Mouse (Mus musculus): ENCODE results near the gene Vgll4. TPM values are rescaled to one million over a fixed set of nuclear protein-coding genes. Genes with fewer than 3 reads are reported as not detected.

Vgll4 gene
- polyA plus RNA-seq, 1 experiment from 2014 or later: 152 TPM

DNA sequence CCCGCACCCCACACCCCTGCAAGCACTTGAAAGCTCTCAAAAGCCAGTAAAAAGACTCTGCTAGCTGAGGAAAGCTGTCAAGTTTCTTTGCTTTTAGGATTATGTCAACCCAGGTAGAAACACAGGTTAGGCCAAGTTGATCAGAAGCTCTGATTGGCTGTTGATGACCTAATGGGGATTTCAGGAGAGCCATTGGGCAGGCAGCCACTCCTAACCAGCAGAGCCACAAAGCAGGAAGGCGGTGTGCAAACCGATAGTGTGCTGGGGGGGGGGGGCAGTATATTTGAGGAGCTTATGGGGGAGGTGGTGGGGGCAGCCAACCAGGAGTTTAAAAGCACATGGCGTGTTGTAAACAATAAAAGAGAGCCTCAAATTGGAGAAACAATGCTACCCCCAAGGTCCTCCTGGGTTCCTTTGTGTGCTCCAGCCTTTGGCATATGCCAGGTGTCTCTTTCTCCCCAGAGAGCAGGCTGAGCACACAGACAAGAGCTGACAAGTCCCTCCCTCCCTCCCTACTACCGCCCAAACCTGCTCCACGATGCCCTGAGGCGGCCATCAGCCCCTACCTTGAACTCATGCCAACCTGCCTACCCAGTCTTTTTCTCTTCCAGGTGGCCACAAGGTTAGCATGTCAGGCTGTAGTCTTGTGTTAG is 18.3 kb upstream of the Vgll4 start:
- H3K9me3 ChIP-seq (ENCODE audit: control insufficient read depth, low read length): no peaks in the 10 kb centered on the region
- H3K4me1 ChIP-seq (replicated peaks; ENCODE audit: control insufficient read depth, insufficient read depth, low read length): peaks cover 8% of the 10 kb centered on the region; the same call in 1 of the 2 replicates
- H3K27me3 ChIP-seq (ENCODE audit: control insufficient read depth, insufficient read depth, low read depth, low read length): no peaks in the 10 kb centered on the region
- 50% methylated on average over 7 of the region's 7 CpGs for WGBS
- H3K4me2 ChIP-seq (ENCODE audit: low read depth, low read length): peak overlapping the region; percentile 9; the same call in 1 of the 2 replicates
- no peaks in the 10 kb centered on the region for H3K36me3 ChIP-seq (ENCODE audit: control insufficient read depth, insufficient read depth, low read length)
- no peak overlapping the region for H3K9ac ChIP-seq (ENCODE audit: low read length)
- H3K4me3 ChIP-seq (ENCODE audit: low read length): no peak overlapping the region
- ATAC-seq (ENCODE audit: low read depth): peak; percentile 87
- peak overlapping the region; percentile 94 for H3K27ac ChIP-seq (ENCODE audit: low read length)

DNA sequence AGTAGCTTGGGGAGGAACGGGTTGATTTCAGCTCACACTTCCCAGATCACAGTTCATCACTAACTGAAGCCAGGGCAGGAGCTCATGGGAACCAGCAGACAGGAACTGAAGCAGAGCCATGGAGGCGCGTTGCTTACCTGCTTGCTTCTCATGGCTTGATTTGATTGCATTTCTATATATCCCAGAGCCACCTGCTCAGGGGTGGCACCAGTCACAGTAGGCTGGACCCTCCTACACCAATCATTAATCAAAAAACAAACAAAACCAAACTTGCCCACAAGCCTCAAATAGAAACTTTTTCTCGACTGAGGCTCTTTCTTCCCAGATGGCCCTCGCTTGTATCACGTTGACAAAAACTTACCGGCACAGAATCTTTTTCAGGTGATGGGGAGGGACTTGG is 12.9 kb upstream of the Vgll4 start:
- Histone ChIP-seq H3K4me1 (replicated peaks; ENCODE audit: control insufficient read depth, insufficient read depth, low read length) (0 out of 2 replicates have a peak, but pooled peaks cover 3% of the 10 kb centered on the region), H3K9ac (ENCODE audit: low read length) (no peak overlapping the region), H3K4me2 (ENCODE audit: low read depth, low read length) (no peak overlapping the region), H3K36me3 (ENCODE audit: control insufficient read depth, insufficient read depth, low read length) (no peaks in the 10 kb centered on the region), H3K27me3 (ENCODE audit: control insufficient read depth, insufficient read depth, low read depth, low read length) (no peaks in the 10 kb centered on the region), H3K9me3 (ENCODE audit: control insufficient read depth, low read length) (no peaks in the 10 kb centered on the region), H3K4me3 (ENCODE audit: low read length) (no peak overlapping the region), H3K27ac (ENCODE audit: low read length) (no peak overlapping the region)
- WGBS: 49% methylated on average over 7 of the region's 7 CpGs
- ATAC-seq (ENCODE audit: low read depth): no peak

GRCm38 (mm10) chr6:114979715-114980114 is 9.9 kb upstream of the Vgll4 start:
- Histone ChIP-seq H3K4me1 (replicated peaks; ENCODE audit: control insufficient read depth, insufficient read depth, low read length) (no peaks in the 10 kb centered on the region), H3K9ac (ENCODE audit: low read length) (no peak overlapping the region), H3K27ac (ENCODE audit: low read length) (no peak overlapping the region), H3K4me2 (ENCODE audit: low read depth, low read length) (no peak overlapping the region), H3K27me3 (ENCODE audit: control insufficient read depth, insufficient read depth, low read depth, low read length) (no peaks in the 10 kb centered on the region), H3K4me3 (ENCODE audit: low read length) (no peak overlapping the region), H3K36me3 (ENCODE audit: control insufficient read depth, insufficient read depth, low read length) (no peaks in the 10 kb centered on the region), H3K9me3 (ENCODE audit: control insufficient read depth, low read length) (no peaks in the 10 kb centered on the region)
- ATAC-seq (ENCODE audit: low read depth): no peak
- WGBS: 69% methylated on average over 1 of the region's 1 CpGs

DNA sequence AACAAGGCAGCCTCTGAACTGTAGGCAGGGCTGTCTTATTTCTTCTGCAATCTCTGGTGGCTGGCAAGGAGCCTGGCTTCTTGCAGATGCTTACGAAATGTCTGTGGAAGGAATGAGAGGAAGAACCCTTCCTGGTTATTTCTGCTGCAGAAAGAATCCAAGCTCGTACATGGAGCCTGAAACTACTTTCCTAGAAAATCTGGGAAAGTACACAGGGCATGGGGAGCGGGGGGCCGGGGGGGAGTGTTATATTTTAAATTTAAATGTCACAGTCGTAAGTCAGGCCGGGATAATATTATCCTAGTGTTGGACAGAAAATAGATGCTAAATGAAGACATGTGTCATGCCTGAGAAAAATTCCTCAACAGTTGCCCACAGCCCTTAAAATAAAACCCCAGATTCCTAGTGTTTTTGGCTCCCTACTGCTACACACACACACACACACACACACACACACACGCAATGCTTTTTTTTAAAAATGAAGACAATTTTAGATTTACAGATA is 7.2 kb upstream of the Vgll4 start:
- Histone ChIP-seq H3K36me3 (ENCODE audit: control insufficient read depth, insufficient read depth, low read length) (no peaks in the 10 kb centered on the region), H3K9ac (ENCODE audit: low read length) (no peak overlapping the region), H3K4me1 (replicated peaks; ENCODE audit: control insufficient read depth, insufficient read depth, low read length) (no peaks in the 10 kb centered on the region), H3K27me3 (ENCODE audit: control insufficient read depth, insufficient read depth, low read depth, low read length) (no peaks in the 10 kb centered on the region), H3K9me3 (ENCODE audit: control insufficient read depth, low read length) (no peaks in the 10 kb centered on the region), H3K27ac (ENCODE audit: low read length) (no peak overlapping the region), H3K4me3 (ENCODE audit: low read length) (no peak overlapping the region), H3K4me2 (ENCODE audit: low read depth, low read length) (no peak overlapping the region)
- peak; percentile 49; the same call in 1 of the 2 replicates for ATAC-seq (ENCODE audit: low read depth)
- WGBS: 70% methylated on average over 7 of the region's 7 CpGs

- no peak overlapping the region for H3K27ac ChIP-seq (ENCODE audit: low read length)
Measured at GRCm38 (mm10) chr6:114974331-114974730, 4.5 kb upstream of the Vgll4 start.

DNA sequence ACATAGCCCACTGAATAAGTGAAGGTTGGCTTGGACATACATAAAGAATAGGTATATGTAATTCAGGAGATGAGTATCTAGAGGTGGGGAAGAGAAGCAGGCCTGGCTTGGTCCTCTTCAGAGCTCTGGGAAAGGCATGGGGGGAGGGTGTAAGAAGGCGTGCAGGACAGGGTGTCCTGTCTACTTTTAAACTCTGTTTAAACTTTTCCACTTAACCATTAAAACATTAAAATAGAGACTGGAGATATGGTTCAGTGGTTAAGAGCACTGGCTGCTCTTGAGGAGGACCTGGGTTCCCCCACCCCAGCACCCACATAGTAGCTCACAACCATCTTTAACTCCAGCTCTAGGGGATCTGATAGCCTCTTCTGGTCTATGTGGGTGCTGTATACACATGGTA is 3.2 kb upstream of the Vgll4 start:
- Histone ChIP-seq H3K9me3 (ENCODE audit: control insufficient read depth, low read length) (0 out of 2 replicates have a peak, but pooled peaks cover 2% of the 10 kb centered on the region), H3K4me1 (replicated peaks; ENCODE audit: control insufficient read depth, insufficient read depth, low read length) (peaks cover 4% of the 10 kb centered on the region; the same call in 1 of the 2 replicates), H3K9ac (ENCODE audit: low read length) (no peak overlapping the region), H3K36me3 (ENCODE audit: control insufficient read depth, insufficient read depth, low read length) (no peaks in the 10 kb centered on the region), H3K27me3 (ENCODE audit: control insufficient read depth, insufficient read depth, low read depth, low read length) (peaks cover 6% of the 10 kb centered on the region; the same call in 1 of the 2 replicates), H3K4me3 (ENCODE audit: low read length) (no peak overlapping the region), H3K4me2 (ENCODE audit: low read depth, low read length) (no peak overlapping the region), H3K27ac (ENCODE audit: low read length) (no peak overlapping the region)
- WGBS: 37% methylated on average over 1 of the region's 1 CpGs
- no peak for ATAC-seq (ENCODE audit: low read depth)

More at GRCm38 (mm10) chr6:114974331-114974730, 4.5 kb upstream of the Vgll4 start:
- H3K4me1 ChIP-seq (replicated peaks; ENCODE audit: control insufficient read depth, insufficient read depth, low read length): 0 out of 2 replicates have a peak, but pooled peaks cover 2% of the 10 kb centered on the region
- ATAC-seq (ENCODE audit: low read depth): no peak
- H3K9me3 ChIP-seq (ENCODE audit: control insufficient read depth, low read length): 0 out of 2 replicates have a peak, but pooled peaks cover 2% of the 10 kb centered on the region
- no peak overlapping the region for H3K4me2 ChIP-seq (ENCODE audit: low read depth, low read length)
- 97% methylated on average over 1 of the region's 1 CpGs for WGBS
- H3K36me3 ChIP-seq (ENCODE audit: control insufficient read depth, insufficient read depth, low read length): no peaks in the 10 kb centered on the region
- peaks cover 4% of the 10 kb centered on the region; the same call in 1 of the 2 replicates for H3K27me3 ChIP-seq (ENCODE audit: control insufficient read depth, insufficient read depth, low read depth, low read length)
- no peak overlapping the region for H3K4me3 ChIP-seq (ENCODE audit: low read length)
- no peak overlapping the region for H3K9ac ChIP-seq (ENCODE audit: low read length)

DNA sequence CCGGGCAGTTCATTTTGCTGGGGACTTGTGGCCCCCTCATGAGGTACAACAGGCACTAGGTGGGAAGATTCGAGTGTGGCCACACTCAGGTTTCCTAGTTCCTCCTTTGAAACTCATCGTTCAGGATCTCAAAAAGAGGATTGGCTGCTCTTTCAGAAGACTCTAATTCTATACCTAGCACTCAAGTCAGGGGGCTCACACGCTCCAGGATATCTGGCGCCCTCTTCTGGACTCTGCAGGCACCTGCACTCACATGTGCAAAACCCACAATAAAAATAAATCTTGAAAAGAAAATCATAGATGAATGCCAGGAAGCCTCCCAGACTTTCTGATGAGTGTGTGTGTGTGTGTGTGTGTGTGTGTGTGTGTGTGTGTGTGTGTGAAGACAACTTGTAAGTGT is 1.1 kb upstream of the Vgll4 start:
- H3K27me3 ChIP-seq (ENCODE audit: control insufficient read depth, insufficient read depth, low read depth, low read length): peaks cover 8% of the 10 kb centered on the region; the same call in 1 of the 2 replicates
- no peak overlapping the region for H3K9ac ChIP-seq (ENCODE audit: low read length)
- no peak overlapping the region for H3K4me3 ChIP-seq (ENCODE audit: low read length)
- H3K4me2 ChIP-seq (ENCODE audit: low read depth, low read length): no peak overlapping the region
- no peak for ATAC-seq (ENCODE audit: low read depth)
- no peaks in the 10 kb centered on the region for H3K36me3 ChIP-seq (ENCODE audit: control insufficient read depth, insufficient read depth, low read length)
- H3K9me3 ChIP-seq (ENCODE audit: control insufficient read depth, low read length): 0 out of 2 replicates have a peak, but pooled peaks cover 2% of the 10 kb centered on the region
- WGBS: 71% methylated on average over 5 of the region's 5 CpGs
- H3K27ac ChIP-seq (ENCODE audit: low read length): no peak overlapping the region
- H3K4me1 ChIP-seq (replicated peaks; ENCODE audit: control insufficient read depth, insufficient read depth, low read length): peaks cover 4% of the 10 kb centered on the region; the same call in 1 of the 2 replicates

- WGBS: 29% methylated on average over 6 of the region's 6 CpGs
- Histone ChIP-seq H3K4me2 (ENCODE audit: low read depth, low read length) (peak overlapping the region; percentile 95; the same call in 1 of the 2 replicates), H3K36me3 (ENCODE audit: control insufficient read depth, insufficient read depth, low read length) (no peaks in the 10 kb centered on the region), H3K4me1 (replicated peaks; ENCODE audit: control insufficient read depth, insufficient read depth, low read length) (peaks cover 4% of the 10 kb centered on the region; the same call in 1 of the 2 replicates), H3K27me3 (ENCODE audit: control insufficient read depth, insufficient read depth, low read depth, low read length) (peaks cover 8% of the 10 kb centered on the region; the same call in 1 of the 2 replicates), H3K9me3 (ENCODE audit: control insufficient read depth, low read length) (0 out of 2 replicates have a peak, but pooled peaks cover 2% of the 10 kb centered on the region), H3K9ac (ENCODE audit: low read length) (no peak overlapping the region), H3K4me3 (ENCODE audit: low read length) (no peak overlapping the region), H3K27ac (ENCODE audit: low read length) (no peak overlapping the region)
- ATAC-seq (ENCODE audit: low read depth): no peak
Measured at GRCm38 (mm10) chr6:114970386-114970785, 592 bp upstream of the Vgll4 start.
